Mouse (Mus musculus): ENCODE data around the gene Arpc1a.

- TF ChIP-seq CTCF (IDR thresholded peaks at IDR 0.05; ENCODE audit: low read depth, low read length) (no peak), POLR2A (IDR thresholded peaks at IDR 0.05; ENCODE audit: borderline replicate concordance, low read depth, low read length) (no peak)
Observed at GRCm38 (mm10) chr5:145102706-145103105, 19.1 kb downstream of the Arpc1a start.

All from bone marrow macrophage, adult 2 months (primary cell).